Comparison of ENCODE assay signal across 24 mouse cellular contexts in genomic region chr14:122209177-122209576, GRCm38 (mm10). TPM values are rescaled to one million over a fixed set of nuclear protein-coding genes. Genes with fewer than 3 reads are reported as not detected.
DNase-seq lines count a peak whose midpoint lies in the region; ATAC-seq and TF ChIP-seq lines count a peak whose summit lies in the region.
"Had no signal": no experiment of that assay in that cellular context is flagged by ENCODE, and none has a peak within 500 bp of the region (broad histone marks: within the 10 kb centered on the region; RNA-seq: fewer than 3 reads in every experiment).

No protein-coding gene starts in this region.

- H3K4me2 ChIP-seq in midbrain, embryonic 11.5 days: no peak overlapping the region
- H3K4me2 ChIP-seq: embryonic facial prominence, embryonic 13.5 days; embryonic facial prominence, embryonic 15.5 days; forebrain, embryonic 12.5 days had no signal

- no peak overlapping the region for H3K4me3 ChIP-seq in ES-E14 (ENCODE audit: insufficient read depth in 1 of 2, low read depth in 1 of 2, low read length in 2 of 2, poor library complexity in 1 of 2, severe bottlenecking in 1 of 2)
- H3K4me3 ChIP-seq in midbrain, embryonic 11.5 days (ENCODE audit: low read depth, low read length): no peak overlapping the region
- H3K4me3 ChIP-seq: embryonic facial prominence, embryonic 13.5 days; embryonic facial prominence, embryonic 15.5 days; erythroblast, embryonic 14.5 days; forebrain, embryonic 10.5 days; forebrain, embryonic 12.5 days had no signal

- no peak overlapping the region for H3K9ac ChIP-seq in ES-E14 (ENCODE audit: insufficient read depth, low read depth, low read length, poor library complexity, severe bottlenecking)
- no peak overlapping the region for H3K9ac ChIP-seq in midbrain, embryonic 11.5 days (ENCODE audit: low read length)
- H3K9ac ChIP-seq: embryonic facial prominence, embryonic 13.5 days; embryonic facial prominence, embryonic 15.5 days; forebrain, embryonic 12.5 days had no signal

- H3K9me3 ChIP-seq in ES-E14 (ENCODE audit: control insufficient read depth, insufficient read depth, low read depth, low read length): no peaks in the 10 kb centered on the region
- no peaks in the 10 kb centered on the region for H3K9me3 ChIP-seq in midbrain, embryonic 11.5 days (ENCODE audit: control insufficient read depth, low read length)
- H3K9me3 ChIP-seq: embryonic facial prominence, embryonic 13.5 days; embryonic facial prominence, embryonic 15.5 days; forebrain, embryonic 10.5 days; forebrain, embryonic 12.5 days had no signal

- no peaks in the 10 kb centered on the region for H3K4me1 ChIP-seq in ES-E14 (ENCODE audit: control insufficient read depth in 2 of 2, insufficient read depth in 2 of 2, low read length in 2 of 2, poor library complexity in 1 of 2)
- H3K4me1 ChIP-seq in midbrain, embryonic 11.5 days (ENCODE audit: control insufficient read depth, insufficient read depth, low read length): no peaks in the 10 kb centered on the region
- H3K4me1 ChIP-seq: embryonic facial prominence, embryonic 13.5 days; embryonic facial prominence, embryonic 15.5 days; forebrain, embryonic 10.5 days; forebrain, embryonic 12.5 days had no signal

- no peaks in the 10 kb centered on the region for H3K27me3 ChIP-seq in midbrain, embryonic 11.5 days (ENCODE audit: control insufficient read depth, insufficient read depth, low read length)
- H3K27me3 ChIP-seq: CH12.LX; embryonic facial prominence, embryonic 13.5 days; embryonic facial prominence, embryonic 15.5 days; forebrain, embryonic 12.5 days had no signal

- DNase-seq in adrenal gland, adult 2 months: peak; percentile 59
- no peak for DNase-seq in adrenal gland, postnatal 25 days
- DNase-seq in 3134 (ENCODE audit: extremely low read depth, insufficient read length, low spot score) (peak; percentile 13), ES-E14 (ENCODE audit: low read depth, low spot score) (no peak)
- no peak for DNase-seq in gastrocnemius, postnatal 4 days (ENCODE audit: low spot score in 2 of 2)
- no peak for DNase-seq in midbrain, embryonic 11.5 days (ENCODE audit: low spot score, missing footprints)
- DNase-seq: adrenal gland, adult 8-10 months; B cell, adult 2 months; cerebellum, adult 11 months; cerebellum, adult 18-20 months; cerebellum, adult 8-10 months; cerebellum, adult 9-11 months; cerebellum, postnatal 14 days; cerebellum, postnatal 36 days; embryo, embryonic 11 days had no signal

- 80% methylated on average over 5 of the region's 5 CpGs for WGBS in midbrain, embryonic 11.5 days

- in situ Hi-C loops in ES-E14 (cut with MboI; ENCODE audit: low sequenced_read_pairs in 2 of 2, unreplicated experiment in 2 of 2): loop anchor here in 1 of 2 experiments (25.0 kb wide), 1 partner anchor 678 kb away; no protein-coding TSS in a partner anchor

- no peak for ATAC-seq in midbrain, embryonic 11.5 days (ENCODE audit: low FRiP score)
- ATAC-seq: CD4-positive, CD25-positive, alpha-beta regulatory T cell, adult 4 months; forebrain, embryonic 14.5 days; forebrain, embryonic 16.5 days had no signal

- no peak overlapping the region for H3K27ac ChIP-seq in ES-E14 (ENCODE audit: insufficient read depth, low read depth, low read length, poor library complexity, severe bottlenecking)
- no peak overlapping the region for H3K27ac ChIP-seq in midbrain, embryonic 11.5 days (ENCODE audit: low read depth, low read length)
- H3K27ac ChIP-seq: embryonic facial prominence, embryonic 13.5 days; embryonic facial prominence, embryonic 15.5 days; forebrain, embryonic 10.5 days; forebrain, embryonic 12.5 days had no signal

- H3K36me3 ChIP-seq in ES-E14 (ENCODE audit: control insufficient read depth, insufficient read depth, low read length, poor library complexity, severe bottlenecking): no peaks in the 10 kb centered on the region
- no peaks in the 10 kb centered on the region for H3K36me3 ChIP-seq in midbrain, embryonic 11.5 days (ENCODE audit: control insufficient read depth, insufficient read depth, low read length)
- H3K36me3 ChIP-seq: embryonic facial prominence, embryonic 13.5 days; embryonic facial prominence, embryonic 15.5 days; forebrain, embryonic 10.5 days; forebrain, embryonic 12.5 days had no signal

TF ChIP-seq in ES-E14, 5 proteins besides CTCF, POLR2A, EP300 and RAD21:
- no peak for TF ChIP-seq ZC3H11A (IDR thresholded peaks at IDR 0.05; ENCODE audit: borderline replicate concordance, low read depth, low read length)
- TF ChIP-seq MAFK (IDR thresholded peaks at IDR 0.05; ENCODE audit: insufficient read depth, low read depth, low read length): peak; percentile 51; the same call in 1 of the 2 replicates
- no peak for TF ChIP-seq CHD2 (IDR thresholded peaks at IDR 0.05; ENCODE audit: low read depth, low read length)

RNA-seq across cellular contexts. Expression of gene Clybl, which starts 27.7 kb away (rescaled TPM):
- 100 to 1,000 TPM in 1 of 2 experiments, 10 to 100 TPM in 1; 96.5 to 104 TPM for total RNA-seq in adrenal gland, adult 2 months (2021)
- 4.4 and 5.3 TPM in 2 replicates for polyA plus RNA-seq in adrenal gland, adult 2 months (2012; rRNA removed)
- 65.8 and 69.3 TPM in 2 replicates for total RNA-seq in adrenal gland, postnatal 25 days (2021)
- total RNA-seq in ES-E14 (2012; rRNA removed): 2.6 and 6.7 TPM in 2 replicates
- 10 to 100 TPM; 42.0 to 48.1 TPM for total RNA-seq in gastrocnemius, postnatal 4 days (2021)
- polyA plus RNA-seq in midbrain, embryonic 11.5 days (2014; fragmentation: Nextera tagmentation; extraction: Ambion mirVana): 27.6 and 31.5 TPM in 2 replicates

Comparison
In these comparisons a context has a peak if more than half of its experiments do, and no peak if none do; other contexts are left out.
1. DNase-seq: peak in adrenal gland, adult 2 months (single experiment) and 3134 (single experiment); none in adrenal gland, postnatal 25 days (single experiment), ES-E14 (single experiment), gastrocnemius, postnatal 4 days (0 of 2) and midbrain, embryonic 11.5 days (single experiment).